Mouse (Mus musculus) ES-E14 (cell line): ENCODE results near the gene Ddx39. TPM values are rescaled to one million over a fixed set of nuclear protein-coding genes. Genes with fewer than 3 reads are reported as not detected.

Experiments
- DNase-seq: peaks from one replicate; pipeline ENCODE4 v3.0.0-alpha.2; 2013; ENCODE audit warnings: low read depth, low spot score
- H3K27ac ChIP-seq: 2 replicates; pipeline ENCODE4 v1.5.1; 2012; ENCODE audit warnings: low read depth, mild to moderate bottlenecking, low read length, moderate library complexity, mixed read lengths; ENCODE audit not compliant: poor library complexity, insufficient read depth, severe bottlenecking
- H3K36me3 ChIP-seq: 2 replicates; pipeline ENCODE4 v1.6.1; 2012; ENCODE audit warnings: mild to moderate bottlenecking, low read length, moderate library complexity, mixed read lengths; ENCODE audit not compliant: control insufficient read depth, poor library complexity, insufficient read depth, severe bottlenecking
- H3K4me1 ChIP-seq, 2 experiments: fragments of 150-350 bp in 1 of 2; sonication (generic) in 1 of 2; 2 replicates each; pipeline ENCODE4 v1.6.1; 2012; ENCODE audit warnings: low read length in 2 of 2, mild to moderate bottlenecking in 1 of 2, mixed read lengths in 1 of 2; ENCODE audit not compliant: control insufficient read depth in 2 of 2, insufficient read depth in 2 of 2, poor library complexity in 1 of 2
- H3K4me3 ChIP-seq, 2 experiments: fragments of 150-350 bp in 1 of 2; sonication (generic) in 1 of 2; 2 replicates each; pipeline ENCODE4 v1.5.1; 2012; ENCODE audit warnings: low read length in 2 of 2, low read depth in 1 of 2, mild to moderate bottlenecking in 1 of 2, mixed read lengths in 1 of 2; ENCODE audit not compliant: insufficient read depth in 1 of 2, poor library complexity in 1 of 2, severe bottlenecking in 1 of 2
- H3K9ac ChIP-seq: 2 replicates; pipeline ENCODE4 v1.6.1; 2012; ENCODE audit warnings: low read depth, mild to moderate bottlenecking, low read length, mixed read lengths; ENCODE audit not compliant: poor library complexity, insufficient read depth, severe bottlenecking
- H3K9me3 ChIP-seq: fragments of 150-350 bp; sonication (generic); 2 replicates; pipeline ENCODE4 v1.6.1; 2012; ENCODE audit warnings: low read depth, mild to moderate bottlenecking, low read length; ENCODE audit not compliant: control insufficient read depth, insufficient read depth
- CHD2 ChIP-seq: IDR thresholded peaks from 2 replicates; pipeline ENCODE4 v1.6.1; 2014; ENCODE audit warnings: mild to moderate bottlenecking, low read depth, low read length, inconsistent platforms
- HCFC1 ChIP-seq: IDR thresholded peaks from 2 replicates; pipeline ENCODE4 v1.6.1; 2012; ENCODE audit warnings: low read length, inconsistent platforms, borderline replicate concordance; ENCODE audit not compliant: insufficient read depth
- MAFK ChIP-seq: IDR thresholded peaks from 2 replicates; pipeline ENCODE4 v1.6.1; 2014; ENCODE audit warnings: mild to moderate bottlenecking, low read depth, low read length, inconsistent platforms; ENCODE audit not compliant: insufficient read depth
- ZC3H11A ChIP-seq: IDR thresholded peaks from 2 replicates; pipeline ENCODE4 v1.6.1; 2012; ENCODE audit warnings: low read depth, mild to moderate bottlenecking, inconsistent platforms, low read length, borderline replicate concordance
- ZNF384 ChIP-seq: IDR thresholded peaks from 2 replicates; pipeline ENCODE4 v1.6.1; 2012; ENCODE audit warnings: low read depth, low read length, inconsistent platforms
- in situ Hi-C, 2 experiments: fragments of 600-800 bp; cut with MboI; formaldehyde crosslinking; loops; one replicate each; pipeline ENCODE4 v1.15.1; 2025; ENCODE audit warnings: low sequenced_read_pairs in 2 of 2, inconsistent platforms in 1 of 2; ENCODE audit not compliant: unreplicated experiment in 2 of 2
- total RNA-seq: library from RNA; depleted of rRNA; stranded (reverse); fragments of 300-350 nt; gene quantifications from 2 replicates; pipeline ENCODE4 v1.2.3, GENCODE M21; 2012

The Ddx39 gene
- total RNA-seq, 1 experiment, result 324 TPM

- H3K27ac ChIP-seq, result no peak overlapping the region
- in situ Hi-C loops, result no loop called here
- DNase-seq, result no peak
- no peaks in the 10 kb centered on the region for H3K9me3 ChIP-seq
- H3K4me1 ChIP-seq, result peaks cover 0 to 18% of the 10 kb centered on the region in 2 experiments; a peak in 2 of 4 replicates
- H3K36me3 ChIP-seq, result peaks cover 6% of the 10 kb centered on the region; the same call in 1 of the 2 replicates
- no peak overlapping the region for H3K9ac ChIP-seq
- TF ChIP-seq HCFC1, result no peak
- TF ChIP-seq CHD2, result no peak
- no peak for TF ChIP-seq ZC3H11A
- no peak for TF ChIP-seq MAFK
- TF ChIP-seq ZNF384, result no peak
- H3K4me3 ChIP-seq, result no peak overlapping the region
These were observed 21.3 kb upstream of the Ddx39 start for GRCm38 (mm10) chr8:83693609-83694236.

GRCm38 (mm10) chr8:83694369-83695160 is 20.4 kb upstream of the Ddx39 start:
- Histone ChIP-seq H3K4me1 (peaks cover 3 to 18% of the 10 kb centered on the region in 2 experiments; a peak in 3 of 4 replicates), H3K36me3 (peaks cover 6% of the 10 kb centered on the region; the same call in 1 of the 2 replicates), H3K9me3 (no peaks in the 10 kb centered on the region), H3K27ac (no peak overlapping the region), H3K9ac (no peak overlapping the region), H3K4me3 (no peak overlapping the region)
- in situ Hi-C loops, result no loop called here
- no peak for DNase-seq
- TF ChIP-seq CHD2 (no peak), HCFC1 (no peak), MAFK (no peak), ZNF384 (no peak), ZC3H11A (no peak)

DNA sequence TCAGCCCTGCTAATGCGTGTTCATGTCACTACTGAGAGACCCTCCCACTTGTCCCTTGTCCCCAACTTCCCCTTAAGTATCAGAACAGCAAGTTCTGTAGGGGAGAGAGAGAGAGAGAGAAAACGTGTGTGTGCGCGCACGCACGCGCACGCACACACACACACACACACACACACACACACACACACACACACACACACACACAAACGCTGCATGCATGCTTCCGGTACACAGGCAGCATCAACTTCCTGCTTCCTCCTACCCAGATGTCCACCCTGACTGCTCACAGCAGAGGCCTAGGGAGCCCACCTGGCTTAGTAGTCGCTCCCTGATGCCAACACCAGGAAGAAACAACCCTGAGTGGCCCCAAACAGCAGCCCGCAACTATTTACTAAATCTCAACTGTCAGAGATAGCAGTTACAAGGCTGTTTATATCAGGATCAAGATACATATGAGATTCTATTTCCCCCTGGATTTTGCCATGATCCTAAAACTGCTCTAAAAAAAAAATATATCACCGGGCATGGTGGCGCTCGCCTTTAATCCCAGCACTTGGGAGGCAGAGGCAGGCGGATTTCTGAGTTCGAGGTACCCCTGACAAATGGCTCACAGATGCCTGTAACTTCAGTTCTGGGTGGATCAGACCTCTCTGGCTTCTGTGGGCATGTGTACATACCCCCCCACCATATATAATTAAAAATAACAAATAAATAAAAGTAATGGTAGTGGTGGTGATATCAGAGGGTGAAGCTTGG is 19.4 kb upstream of the Ddx39 start:
- Histone ChIP-seq H3K9me3 (no peaks in the 10 kb centered on the region), H3K4me1 (peaks cover 4 to 18% of the 10 kb centered on the region in 2 experiments; a peak in 3 of 4 replicates), H3K4me3 (no peak overlapping the region), H3K9ac (no peak overlapping the region), H3K36me3 (peaks cover 6% of the 10 kb centered on the region; the same call in 1 of the 2 replicates), H3K27ac (no peak overlapping the region)
- no peak for DNase-seq
- no peak for TF ChIP-seq HCFC1
- no peak for TF ChIP-seq ZC3H11A
- TF ChIP-seq MAFK, result no peak
- no peak for TF ChIP-seq CHD2
- TF ChIP-seq ZNF384, result no peak
- in situ Hi-C loops, result no loop called here

DNA sequence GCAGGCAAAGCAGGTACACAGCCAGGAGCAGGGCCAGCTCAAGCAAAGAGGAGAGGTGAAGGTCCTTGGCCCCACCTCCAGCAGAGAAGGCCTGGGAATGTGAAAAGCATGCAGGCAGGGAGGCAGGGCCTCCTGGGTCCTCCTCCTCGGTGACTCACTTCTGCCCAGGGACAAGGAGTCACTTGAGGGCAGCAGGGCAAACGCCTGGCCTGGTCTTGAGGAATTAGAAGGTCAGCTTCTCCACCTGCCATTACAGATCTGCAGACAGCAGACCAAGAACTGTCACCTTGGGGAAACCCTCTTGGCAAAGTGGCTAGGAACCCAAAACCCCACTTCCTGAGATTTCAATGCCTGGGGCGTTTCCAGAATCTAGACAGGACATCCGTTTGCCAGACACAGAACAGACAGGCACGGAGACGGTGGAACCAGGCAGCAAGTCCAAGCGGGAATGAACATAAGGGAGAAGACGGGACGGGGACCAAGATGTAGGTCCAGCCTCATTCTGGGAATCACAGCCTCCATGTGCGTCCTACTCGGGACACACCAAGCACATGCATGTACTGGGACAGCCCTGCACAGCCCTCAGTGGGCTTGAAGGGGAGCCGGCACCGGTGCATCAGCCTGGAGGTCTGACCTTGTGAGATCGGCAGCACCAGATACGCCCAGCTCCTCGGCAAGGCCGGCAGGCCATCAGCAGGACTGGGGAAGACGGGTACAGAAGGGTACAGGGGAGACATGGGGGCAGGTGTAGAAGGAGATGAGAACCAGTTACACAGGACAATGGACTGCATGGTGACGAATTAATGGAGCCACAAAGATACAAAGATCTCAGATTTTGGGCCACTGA is 17.4 kb upstream of the Ddx39 start:
- no peak for DNase-seq
- Histone ChIP-seq H3K27ac (no peak overlapping the region), H3K36me3 (no peaks in the 10 kb centered on the region; the same call in 1 of the 2 replicates), H3K4me3 (peak overlapping the region; percentile 86 to 97; a peak in 2 of 4 replicates), H3K4me1 (peaks cover 4 to 16% of the 10 kb centered on the region in 2 experiments; a peak in 3 of 4 replicates), H3K9me3 (no peaks in the 10 kb centered on the region), H3K9ac (no peak overlapping the region)
- TF ChIP-seq MAFK (no peak), CHD2 (no peak), HCFC1 (no peak), ZC3H11A (no peak), ZNF384 (no peak)
- in situ Hi-C loops, result no loop called here
